Mouse (Mus musculus): ENCODE data around the gene Dgcr8.
A peak's percentile ranks its signal among the peaks of the same experiment; 100 is the strongest.

DNA sequence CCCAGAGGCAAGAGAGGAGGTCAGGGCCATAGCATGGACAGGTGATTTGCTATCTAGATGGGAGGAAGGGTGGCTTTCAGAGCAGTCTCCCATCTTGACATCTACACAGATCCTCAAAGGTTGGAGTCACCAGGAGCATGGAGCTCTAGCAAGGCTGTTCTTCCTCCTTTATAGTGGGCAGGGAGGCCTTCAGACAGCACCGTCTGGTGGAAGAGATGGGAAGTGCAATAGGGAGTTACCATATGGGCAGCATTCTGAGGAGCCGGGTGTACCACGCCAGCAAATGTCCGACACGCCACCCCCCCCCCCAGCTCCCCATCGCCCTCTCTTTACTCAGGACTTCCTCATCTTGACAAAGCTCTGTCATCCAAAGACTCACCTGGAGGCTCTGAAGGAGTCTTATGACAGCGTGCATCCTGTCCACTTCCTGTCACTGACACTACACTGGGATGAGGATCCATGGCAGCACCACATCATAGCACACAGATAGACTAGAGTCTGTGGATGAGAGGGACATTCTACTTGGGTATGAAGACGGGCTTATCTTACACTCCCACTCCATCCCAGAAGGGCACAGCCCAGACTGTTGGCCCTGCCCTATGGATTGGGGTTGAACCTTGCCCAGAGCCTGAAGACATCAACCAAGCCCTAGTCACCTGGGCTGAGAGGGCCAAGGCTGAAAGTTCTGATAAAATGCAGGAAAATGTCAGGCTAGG, 78.2 kb downstream of the Dgcr8 start:
- TF ChIP-seq CTCF (IDR thresholded peaks at IDR 0.05; ENCODE audit: low read depth, low read length): peak; percentile 74
- TF ChIP-seq POLR2A (IDR thresholded peaks at IDR 0.05; ENCODE audit: borderline replicate concordance, low read depth, low read length): no peak

Data from bone marrow macrophage, adult 2 months (primary cell).